Mouse (Mus musculus) B cell, adult 2 months (primary cell): ENCODE results near the gene A2ml1.

ENCODE experiments used
- DNase-seq, 2 experiments: peaks; one replicate each; pipeline ENCODE4 v3.0.0; 2022

A2ml1 gene

DNA sequence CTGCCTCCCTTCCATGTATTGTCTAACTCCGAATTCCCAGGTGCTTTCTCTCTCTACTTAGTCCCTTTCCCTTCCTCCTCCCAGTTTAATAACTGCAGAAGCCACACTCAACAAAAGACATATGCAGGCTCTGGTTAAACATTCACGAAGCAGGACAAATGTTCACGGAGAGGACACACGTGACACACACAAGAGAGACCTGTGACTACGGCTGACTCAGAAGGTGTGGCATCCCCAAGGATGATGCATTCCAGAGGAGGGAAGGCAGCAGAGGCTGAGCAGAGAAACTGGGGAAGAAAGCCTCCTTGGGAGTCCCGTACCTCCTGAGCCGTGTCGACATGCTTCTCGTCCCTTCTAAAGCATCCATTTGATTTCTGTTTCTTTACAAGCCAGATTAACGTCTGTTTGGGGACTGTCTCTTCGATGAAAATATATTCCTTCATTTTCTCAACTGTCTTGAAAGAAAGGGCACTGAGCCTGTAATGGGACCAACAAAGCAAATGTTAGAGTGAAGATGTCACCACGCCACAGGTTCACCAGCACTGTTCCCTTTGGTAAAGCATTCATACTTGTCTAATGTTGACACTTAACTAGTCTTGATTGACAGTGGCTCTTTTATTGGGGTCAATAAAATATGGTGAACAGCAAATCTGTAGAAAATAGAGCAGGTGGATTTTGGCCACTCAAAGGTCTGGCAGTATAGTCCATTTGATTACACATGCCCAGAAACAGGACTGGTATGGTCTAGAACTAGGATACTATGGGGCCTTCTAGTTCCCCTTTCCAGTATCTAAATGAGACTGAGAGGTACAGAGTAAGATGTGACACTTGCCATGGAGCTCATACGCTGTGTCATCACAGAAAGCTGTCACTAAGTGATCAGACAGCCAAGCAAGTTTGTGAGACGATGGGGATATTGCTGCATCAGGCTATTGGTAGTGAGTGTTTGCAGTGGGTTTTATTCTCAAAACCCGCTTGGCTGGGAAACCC is 31.6 kb downstream of the A2ml1 start:
- DNase-seq: no peak

DNA sequence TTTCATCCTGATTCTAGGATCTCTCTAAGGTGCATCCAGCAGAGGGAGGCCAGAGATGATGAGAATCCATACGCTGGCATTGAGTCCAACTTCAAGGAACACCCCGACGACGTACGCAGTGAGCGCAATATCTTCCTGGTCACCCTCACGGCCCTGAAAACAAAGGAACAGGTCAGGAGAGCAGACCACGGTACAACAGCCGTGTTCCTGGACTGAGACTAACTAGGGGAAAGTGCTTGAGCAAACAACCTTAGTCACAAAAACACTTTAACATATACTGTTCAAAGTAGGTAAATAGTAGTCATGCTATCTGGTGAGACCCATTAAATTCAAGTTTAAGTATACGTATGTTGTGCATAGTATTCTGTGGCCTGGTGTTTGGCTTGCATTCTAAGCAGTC is 32.9 kb downstream of the A2ml1 start:
- no peak for DNase-seq

DNA sequence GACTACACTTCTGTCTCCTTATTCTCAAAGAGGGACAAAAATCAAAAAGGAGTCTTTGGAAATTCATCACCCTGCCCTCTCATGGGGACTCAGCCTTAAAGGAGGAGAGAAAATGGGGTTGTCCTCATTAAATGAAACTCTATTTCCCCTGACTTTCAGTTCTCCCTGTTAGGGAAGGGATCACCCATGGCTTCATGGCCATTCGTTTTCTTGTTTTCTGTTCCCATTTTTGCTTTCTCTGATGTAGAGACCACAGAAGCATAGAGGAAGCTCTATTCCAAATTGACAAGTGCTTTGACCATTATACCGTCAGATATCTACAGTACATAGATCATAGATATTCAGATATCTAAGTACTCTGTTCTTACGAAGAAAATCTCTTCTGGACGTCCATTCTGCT is 36.0 kb downstream of the A2ml1 start:
- DNase-seq: no peak

DNA sequence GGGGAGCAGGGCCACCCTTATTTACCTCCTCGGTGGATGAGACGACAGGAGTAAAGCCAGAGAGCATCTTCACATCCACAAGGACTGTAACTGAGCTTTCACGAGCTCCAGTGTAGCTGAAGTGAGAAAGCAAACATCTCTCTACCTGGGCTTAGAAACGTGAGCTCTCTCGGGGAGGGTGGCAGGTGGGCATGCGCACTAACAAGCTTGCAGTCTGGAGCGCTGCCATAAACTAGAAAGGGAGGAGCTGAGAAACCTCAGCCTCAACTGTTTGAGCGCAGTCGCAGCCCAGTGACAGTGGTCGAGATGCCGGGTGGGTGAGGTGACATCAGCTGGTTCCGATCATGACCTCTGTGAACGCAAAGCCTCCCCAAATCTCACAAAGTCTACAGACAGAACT is 38.2 kb downstream of the A2ml1 start:
- no peak for DNase-seq

DNA sequence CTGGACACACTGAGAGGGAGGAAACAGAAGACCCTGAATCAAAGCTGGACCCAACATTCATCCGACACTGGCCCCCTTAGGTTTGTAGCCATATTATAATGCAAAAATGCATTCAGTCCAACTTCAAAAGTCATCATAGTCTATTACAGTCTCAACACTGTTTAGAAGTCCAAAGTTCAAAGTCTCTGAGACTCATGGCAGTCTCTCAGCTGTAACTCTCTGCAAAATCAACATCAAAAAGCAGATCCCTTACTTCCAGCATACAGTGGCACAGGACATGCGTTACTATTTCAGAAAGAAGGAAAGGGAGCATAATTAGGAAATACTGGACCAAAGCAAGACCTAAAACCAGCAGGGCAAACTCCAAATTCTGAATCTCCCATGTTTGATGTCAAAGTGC is 46.2 kb downstream of the A2ml1 start:
- no peak for DNase-seq

DNA sequence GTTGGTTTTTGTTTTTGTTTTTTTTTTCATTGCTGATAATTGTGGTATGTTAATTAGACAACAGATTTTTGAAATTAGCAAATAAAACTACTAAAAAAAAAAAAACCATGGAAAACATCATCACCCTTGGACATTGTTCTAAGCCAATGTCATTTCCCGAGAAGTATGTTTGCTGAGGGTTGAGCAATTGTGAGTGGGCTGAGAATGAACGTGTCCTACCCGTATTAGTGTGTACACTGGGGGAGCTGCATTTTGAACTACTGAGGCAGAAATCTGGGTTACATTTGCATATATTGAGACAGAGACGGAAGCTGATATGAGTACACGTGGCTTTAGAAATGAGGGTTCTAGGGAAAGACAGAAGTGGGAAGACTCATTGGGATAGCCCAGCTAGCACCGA is 48.1 kb downstream of the A2ml1 start:
- DNase-seq: no peak

DNA sequence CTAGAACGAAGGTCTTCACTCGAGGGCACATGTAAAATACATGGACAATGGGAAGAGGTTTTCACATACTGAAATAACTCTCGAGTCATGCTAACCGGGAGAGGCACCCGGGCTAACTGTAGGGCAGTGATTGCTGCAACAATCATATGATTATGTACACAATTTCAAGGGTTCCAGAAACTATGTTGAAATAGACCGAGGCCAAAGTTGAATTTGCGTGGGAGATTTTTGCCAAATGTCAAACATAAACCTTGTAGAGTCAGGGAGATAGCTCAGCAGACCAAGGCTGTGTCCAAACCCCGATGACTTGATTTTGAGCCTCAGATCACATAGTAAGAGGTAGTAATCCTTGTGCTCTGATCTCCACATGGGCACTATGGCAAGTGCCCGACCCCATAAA is 48.7 kb downstream of the A2ml1 start:
- no peak for DNase-seq

DNA sequence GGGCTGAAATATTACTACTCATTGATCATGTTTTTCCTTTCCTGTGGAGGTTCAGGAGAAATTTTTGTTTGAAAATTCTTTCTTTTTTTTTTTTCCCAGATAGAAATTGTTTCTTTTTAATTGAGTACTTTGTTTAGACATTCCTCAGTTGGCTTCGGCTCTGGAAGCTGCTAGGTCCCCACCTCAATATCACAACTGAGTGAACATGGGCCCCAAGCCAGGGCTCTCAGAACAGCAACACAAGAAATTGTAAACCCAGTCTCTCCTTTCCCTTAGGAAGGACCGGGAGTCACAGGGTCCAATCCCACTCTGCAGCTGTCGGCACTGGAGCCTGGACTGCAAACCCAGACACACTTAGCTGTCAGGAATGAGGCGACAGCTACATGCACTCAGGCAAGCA is 52.9 kb downstream of the A2ml1 start:
- DNase-seq: no peak

DNA sequence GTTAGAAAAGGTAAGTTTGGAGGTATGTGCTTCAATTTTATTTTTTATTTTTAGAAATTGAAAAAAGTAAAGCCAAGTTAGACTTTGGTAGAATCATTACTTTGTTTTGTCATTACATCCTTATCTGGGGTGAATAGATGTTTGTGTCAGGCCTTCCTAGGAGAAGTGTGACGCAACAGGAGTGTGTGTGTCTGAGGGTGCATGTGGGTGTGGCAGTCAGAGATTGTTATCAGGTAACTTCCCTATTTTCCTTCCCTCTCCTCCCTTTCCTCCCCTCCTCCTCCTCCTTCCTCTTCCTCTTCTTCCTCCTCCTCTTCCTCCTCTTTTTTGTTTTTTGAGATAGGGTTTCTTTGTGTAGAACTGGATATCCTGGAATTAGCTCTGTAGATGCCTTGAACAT is 54.3 kb downstream of the A2ml1 start:
- no peak for DNase-seq

DNA sequence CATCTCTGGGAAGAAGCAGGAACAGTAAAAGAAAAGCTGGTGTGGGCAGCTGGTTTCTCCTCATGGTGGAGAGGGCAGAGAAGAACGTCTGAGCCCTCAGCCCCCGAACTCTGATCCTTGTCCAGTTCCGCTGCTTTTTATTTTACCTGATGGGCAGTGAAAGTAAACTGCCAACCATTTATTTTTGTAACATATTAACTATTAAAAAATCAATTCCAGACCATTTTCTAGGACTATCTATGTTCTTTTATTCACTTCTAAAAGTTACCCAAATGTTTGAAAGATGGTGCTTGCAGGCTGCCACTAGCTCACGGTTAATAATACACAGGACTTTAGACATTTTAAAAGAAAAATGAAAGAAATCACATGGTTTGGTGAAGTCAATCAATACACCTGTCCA is 54.8 kb downstream of the A2ml1 start, which contains the start of gene Pzp:
Gene Pzp (minus strand): TSS at position 120 of the 400 bp plus-strand sequence.
- no peak for DNase-seq

DNA sequence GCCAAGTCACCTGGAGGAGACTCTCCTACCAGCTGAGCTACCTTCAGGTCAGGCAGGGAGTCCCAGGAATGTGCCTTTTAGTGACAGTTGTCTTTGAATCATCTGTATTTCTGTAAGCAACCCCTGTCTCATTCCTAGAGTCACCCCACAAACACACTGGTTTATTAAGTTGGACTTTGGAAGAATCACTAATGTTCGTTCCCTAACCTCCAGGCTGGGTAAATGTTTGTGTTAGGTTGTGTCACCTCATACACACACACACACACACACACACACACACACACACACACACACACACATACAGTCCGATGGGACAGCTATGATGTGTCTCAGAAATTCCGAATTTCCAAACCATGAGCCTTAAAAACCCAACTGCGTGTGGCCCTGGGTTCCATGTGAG is 55.6 kb downstream of the A2ml1 start:
- no peak for DNase-seq

DNA sequence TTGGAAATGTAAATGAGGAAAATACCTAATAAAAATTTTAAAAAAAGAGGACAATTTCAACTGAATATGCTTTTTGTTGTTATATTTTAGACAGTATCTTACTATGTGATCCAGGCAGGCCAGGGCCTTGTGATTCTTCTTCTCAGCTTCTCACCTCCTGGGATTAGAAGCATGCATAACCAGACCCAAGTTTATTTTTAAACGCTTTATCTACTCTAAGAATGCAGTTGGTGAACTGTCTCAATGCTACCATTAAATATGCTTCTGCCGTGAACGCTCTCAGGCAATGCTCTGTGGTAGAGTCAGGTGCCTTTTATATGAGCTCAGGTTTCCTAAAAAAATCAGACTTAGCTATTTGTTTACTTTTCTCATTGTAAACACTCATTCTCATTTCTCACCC is 58.0 kb downstream of the A2ml1 start:
- DNase-seq: no peak

DNA sequence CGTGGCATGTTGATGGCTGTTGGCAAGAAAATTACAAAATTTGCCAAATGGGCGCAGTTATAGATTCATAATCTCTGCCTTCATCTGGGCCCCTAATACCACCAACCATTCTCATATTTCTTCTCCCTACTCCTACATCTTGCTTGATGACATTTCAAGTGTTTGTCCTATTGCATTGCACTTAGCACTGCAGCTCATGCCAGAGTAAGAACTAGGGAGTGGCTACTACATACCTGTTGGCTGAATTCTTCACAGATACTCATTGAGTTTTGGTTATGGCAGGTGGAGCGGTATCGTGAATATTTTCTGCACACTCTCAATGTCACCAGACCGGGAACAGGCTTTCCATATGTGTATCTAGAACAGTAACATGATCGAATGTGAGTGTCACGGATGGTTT is 62.2 kb downstream of the A2ml1 start:
- DNase-seq: no peak

DNA sequence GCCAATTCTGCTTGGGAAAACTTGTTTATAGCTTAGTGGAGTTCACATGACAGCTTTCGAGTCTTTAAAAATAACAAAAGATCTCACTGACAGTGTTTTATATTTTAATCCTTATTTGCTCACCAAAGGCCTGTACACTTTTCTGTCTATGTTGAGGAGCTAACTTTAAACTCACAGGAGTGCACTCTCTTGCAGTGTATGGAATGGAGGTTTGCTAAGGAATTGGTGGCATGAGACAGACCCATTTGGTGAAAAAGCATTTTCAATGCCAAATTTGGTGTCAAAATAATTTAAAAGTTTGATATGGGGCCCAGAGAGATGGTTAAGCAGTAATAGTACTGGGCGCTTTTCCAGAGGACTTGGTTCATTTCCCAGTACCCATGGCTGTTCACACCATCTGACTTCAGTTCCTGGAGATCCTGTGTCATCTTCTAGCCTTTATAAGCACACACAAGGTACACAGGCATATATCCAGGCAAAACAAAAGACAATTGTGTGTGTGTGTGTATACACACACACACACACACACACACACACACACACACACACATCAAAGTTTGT is 75.7 kb downstream of the A2ml1 start:
- DNase-seq: no peak

DNA sequence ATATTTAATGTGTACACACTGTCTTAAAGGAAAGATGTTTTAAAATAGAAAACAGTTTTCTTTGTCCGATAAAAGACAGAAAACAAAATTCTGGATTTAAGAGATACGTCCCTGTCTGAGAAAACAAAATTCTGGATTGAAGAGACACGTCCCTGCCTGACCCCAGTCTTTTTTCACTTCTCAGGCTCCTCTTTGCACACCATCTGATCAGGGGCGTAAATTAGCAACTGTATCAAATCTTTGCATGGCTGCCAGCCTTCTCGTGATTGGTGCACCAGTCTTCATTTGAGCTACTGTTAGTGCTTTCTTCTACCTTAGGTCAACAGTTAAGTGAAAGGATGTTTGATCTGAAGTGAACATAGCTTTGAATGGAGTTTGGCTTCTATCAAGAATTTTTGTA is 76.7 kb downstream of the A2ml1 start:
- no peak for DNase-seq

DNA sequence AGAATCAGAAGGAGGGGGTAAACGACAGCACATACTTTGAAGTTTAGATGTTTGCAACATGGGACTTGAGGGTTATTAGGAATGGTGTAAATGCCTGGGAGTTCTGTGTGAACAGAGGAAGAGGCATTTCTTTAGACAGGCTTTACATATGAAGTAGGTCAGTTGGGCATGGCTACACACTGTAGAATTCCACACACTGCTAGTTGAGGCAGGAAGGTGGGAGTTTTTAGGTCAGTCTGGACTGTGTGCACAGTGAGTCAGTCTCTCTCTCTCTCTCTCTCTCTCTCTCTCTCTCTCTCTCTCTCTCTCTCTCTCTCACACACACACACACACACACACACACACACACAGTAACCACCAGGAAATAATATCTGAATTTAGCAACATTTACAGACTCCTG is 86.1 kb downstream of the A2ml1 start:
- DNase-seq: no peak

DNA sequence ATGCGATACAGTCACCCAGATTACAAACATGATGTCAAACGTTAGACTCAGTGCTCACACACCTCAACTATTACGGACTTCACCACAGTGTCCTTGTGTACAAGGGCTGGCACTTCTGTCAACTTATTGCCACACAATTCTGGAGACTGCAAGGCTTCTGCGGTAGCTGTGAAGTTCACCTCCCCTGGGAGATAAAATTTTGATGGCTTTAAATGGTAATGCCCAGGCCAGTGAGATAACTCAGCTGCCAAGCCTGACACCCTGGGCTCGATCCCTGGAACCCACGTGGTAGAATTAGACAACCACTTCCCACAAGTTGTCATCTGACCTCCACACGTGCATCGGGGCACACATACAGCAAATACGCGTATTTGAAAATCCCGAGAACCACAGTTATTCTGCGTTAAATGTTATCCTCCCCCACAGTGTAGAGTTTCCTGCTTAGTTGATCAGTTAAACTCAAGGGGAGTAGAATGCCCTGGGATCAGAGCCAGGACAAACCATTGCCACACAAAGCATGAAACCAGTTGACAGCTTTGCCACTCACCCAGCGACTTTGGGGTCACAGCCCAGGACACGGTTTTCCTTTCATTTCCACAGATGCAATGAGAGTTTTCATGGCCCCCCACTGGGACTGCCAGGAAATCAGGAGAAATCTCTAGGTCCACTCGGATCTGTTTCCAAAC is 86.6 kb downstream of the A2ml1 start:
- no peak for DNase-seq

DNA sequence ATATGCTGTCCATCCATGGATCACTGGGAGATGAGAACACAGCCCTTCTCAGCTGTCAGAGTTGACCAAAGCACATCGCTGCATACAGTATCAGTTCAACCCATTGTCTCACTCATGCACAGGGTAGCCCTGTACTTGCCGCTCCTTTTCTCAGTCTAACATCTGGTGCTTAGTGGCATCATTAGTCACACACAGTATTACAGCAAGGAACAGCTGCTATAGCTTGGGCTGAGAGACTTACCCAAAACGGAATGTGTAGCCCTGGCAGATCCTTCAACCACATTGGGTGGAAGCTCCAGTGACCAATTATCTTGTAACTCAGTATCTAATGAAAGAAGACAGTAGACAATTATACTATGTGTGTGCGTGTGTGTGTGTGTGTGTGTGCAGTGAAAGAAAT is 89.5 kb downstream of the A2ml1 start:
- no peak for DNase-seq

DNA sequence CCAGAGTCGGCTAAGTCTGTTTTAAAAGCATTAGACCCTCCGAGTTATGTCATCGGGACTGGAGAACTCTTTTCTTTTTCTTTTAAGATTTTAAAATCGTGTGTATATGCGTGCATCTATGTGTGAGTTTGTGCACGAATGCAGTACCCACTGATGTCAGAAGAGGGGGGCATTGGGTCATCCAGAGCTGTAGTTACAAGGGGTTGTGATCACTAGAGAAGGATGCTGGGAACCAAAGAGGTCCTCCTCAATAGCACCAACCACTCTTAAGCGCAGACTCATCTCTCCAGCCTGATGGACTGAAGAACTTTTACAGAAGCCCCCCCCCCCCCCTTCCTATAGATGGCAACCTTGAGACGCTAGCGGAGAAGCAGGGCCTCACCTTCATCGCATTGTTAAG is 91.3 kb downstream of the A2ml1 start:
- no peak for DNase-seq
